Mouse (Mus musculus): ENCODE measurements at regions not wholly inside any gene's neighbourhood (a gene's known extent, or its start where the extent isn't known, plus 50 kb on each side); places are given as distances from the start of the nearest gene placed in this dataset.

DNA sequence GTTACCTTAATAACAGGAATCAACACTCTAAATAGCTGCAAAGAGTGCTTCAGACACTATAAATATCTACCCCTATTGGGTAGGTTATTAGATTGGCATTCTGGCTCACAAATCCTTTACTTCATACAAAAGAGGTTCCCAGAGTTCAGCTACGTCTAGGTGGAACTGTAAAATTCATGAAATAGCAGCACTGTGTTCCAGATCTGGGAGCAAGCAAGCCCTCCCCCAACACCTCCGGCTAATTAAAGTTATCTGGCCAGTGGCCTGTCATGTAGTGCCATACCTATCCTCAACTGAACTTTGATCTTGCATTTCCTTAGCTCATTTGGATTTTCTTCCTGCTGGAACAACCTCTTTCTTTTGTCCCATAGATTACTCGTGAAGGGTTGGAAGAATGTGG is 75.4 kb upstream of the Ppp2r3a start:
- H3K4me1 ChIP-seq (replicated peaks; ENCODE audit: control insufficient read depth in 2 of 2, insufficient read depth in 2 of 2, low read length in 1 of 2): no peaks in the 10 kb centered on the region
- no peak overlapping the region for H3K27ac ChIP-seq
- H3K9ac ChIP-seq (replicated peaks): no peak overlapping the region
- no peaks in the 10 kb centered on the region for H3K9me3 ChIP-seq (ENCODE audit: control insufficient read depth, low read length)
- WGBS (ENCODE audit: insufficient replicate concordance): 38% methylated on average over 3 of the region's 3 CpGs
- no peaks in the 10 kb centered on the region for H3K36me3 ChIP-seq (replicated peaks; ENCODE audit: control insufficient read depth, insufficient read depth, low read depth)
- no peak for ATAC-seq (ENCODE audit: insufficient read depth)
- no peak overlapping the region for H3K4me3 ChIP-seq (ENCODE audit: insufficient read depth in 1 of 2, low read depth in 2 of 2, low read length in 2 of 2)
- TF ChIP-seq CTCF (IDR thresholded peaks at IDR 0.05; ENCODE audit: low read depth) (no peak), EP300 (IDR thresholded peaks at IDR 0.05; ENCODE audit: low read depth) (no peak)
- no peak overlapping the region for H3K4me2 ChIP-seq (ENCODE audit: low read depth)
- H3K27me3 ChIP-seq (ENCODE audit: control insufficient read depth, insufficient read depth, low read length): no peaks in the 10 kb centered on the region
- DNase-seq (ENCODE audit: low read depth in 3 of 3, low spot score in 3 of 3): no peak

DNA sequence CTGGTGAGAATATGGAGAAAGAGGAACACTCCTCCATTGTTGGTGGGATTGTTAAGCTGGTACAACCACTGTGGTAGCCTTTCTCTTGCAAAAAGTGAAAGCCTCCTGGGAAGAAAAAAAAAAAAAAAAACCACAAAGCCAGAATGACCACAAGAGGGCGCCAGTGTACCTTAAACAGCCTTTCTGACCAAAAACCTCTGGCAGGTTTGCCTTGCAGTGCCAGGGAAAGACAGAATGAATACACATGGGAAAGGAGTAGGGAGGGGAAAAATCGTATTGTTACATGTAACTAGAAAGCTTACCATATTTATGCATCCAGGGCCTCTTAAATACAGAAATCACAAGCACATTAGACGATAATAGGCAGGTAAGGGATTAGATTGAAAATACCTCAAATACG is 62.4 kb upstream of the Ppp2r3a start:
- DNase-seq (ENCODE audit: low read depth in 3 of 3, low spot score in 3 of 3) (peak in 2 of 3 experiments; percentile 12 to 14), ATAC-seq (ENCODE audit: insufficient read depth) (no peak)
- H3K27me3 ChIP-seq (ENCODE audit: control insufficient read depth, insufficient read depth, low read length): no peaks in the 10 kb centered on the region
- H3K4me1 ChIP-seq (replicated peaks; ENCODE audit: control insufficient read depth in 2 of 2, insufficient read depth in 2 of 2, low read length in 1 of 2): no peaks in the 10 kb centered on the region
- H3K9me3 ChIP-seq (ENCODE audit: control insufficient read depth, low read length): no peaks in the 10 kb centered on the region
- H3K9ac ChIP-seq (replicated peaks): no peak overlapping the region
- no peak overlapping the region for H3K27ac ChIP-seq
- H3K4me3 ChIP-seq (ENCODE audit: insufficient read depth in 1 of 2, low read depth in 2 of 2, low read length in 2 of 2): no peak overlapping the region
- H3K4me2 ChIP-seq (ENCODE audit: low read depth): no peak overlapping the region
- TF ChIP-seq CTCF (IDR thresholded peaks at IDR 0.05; ENCODE audit: low read depth): peak; percentile 74
- TF ChIP-seq EP300 (IDR thresholded peaks at IDR 0.05; ENCODE audit: low read depth): no peak
- WGBS (ENCODE audit: insufficient replicate concordance): 34% methylated on average over 4 of the region's 4 CpGs
- H3K36me3 ChIP-seq (replicated peaks; ENCODE audit: control insufficient read depth, insufficient read depth, low read depth): no peaks in the 10 kb centered on the region

DNA sequence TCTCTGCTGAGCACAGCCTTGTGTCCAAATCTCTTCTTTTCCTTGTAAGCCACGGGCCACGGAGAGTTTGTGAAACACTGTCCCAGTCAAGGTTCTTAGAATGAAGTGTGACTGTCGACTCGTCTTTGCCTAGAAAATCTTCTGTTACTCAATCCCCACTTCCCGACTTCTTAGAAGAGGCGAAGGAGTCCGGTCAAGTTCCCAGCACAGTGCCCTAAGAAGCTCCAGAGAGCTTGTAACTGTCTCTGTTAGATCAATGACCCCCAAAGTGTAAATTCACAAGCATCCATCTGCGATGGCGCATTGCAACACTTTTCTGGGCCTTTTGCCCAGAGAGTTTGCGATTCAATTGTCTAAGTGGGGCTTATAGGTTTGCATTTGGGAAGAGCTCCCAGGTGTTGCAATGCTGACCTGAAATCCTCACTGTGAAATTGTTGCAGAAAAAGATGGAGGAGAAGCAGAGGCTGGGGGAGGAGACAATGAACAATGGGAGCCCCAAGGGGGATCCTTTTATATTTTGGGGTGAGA is 54.9 kb upstream of the Ppp2r3a start:
- TF ChIP-seq CTCF (IDR thresholded peaks at IDR 0.05; ENCODE audit: low read depth): no peak
- TF ChIP-seq EP300 (IDR thresholded peaks at IDR 0.05; ENCODE audit: low read depth): no peak
- Histone ChIP-seq H3K9ac (replicated peaks) (no peak overlapping the region), H3K4me1 (replicated peaks; ENCODE audit: control insufficient read depth in 2 of 2, insufficient read depth in 2 of 2, low read length in 1 of 2) (no peaks in the 10 kb centered on the region; a peak in 1 of 4 replicates), H3K27ac (no peak overlapping the region), H3K4me3 (ENCODE audit: insufficient read depth in 1 of 2, low read depth in 2 of 2, low read length in 2 of 2) (no peak overlapping the region), H3K27me3 (ENCODE audit: control insufficient read depth, insufficient read depth, low read length) (no peaks in the 10 kb centered on the region), H3K4me2 (ENCODE audit: low read depth) (no peak overlapping the region), H3K9me3 (ENCODE audit: control insufficient read depth, low read length) (no peaks in the 10 kb centered on the region), H3K36me3 (replicated peaks; ENCODE audit: control insufficient read depth, insufficient read depth, low read depth) (no peaks in the 10 kb centered on the region)
- no peak for ATAC-seq (ENCODE audit: insufficient read depth)
- 63% methylated on average over 10 of the region's 10 CpGs for WGBS (ENCODE audit: insufficient replicate concordance)
- DNase-seq (ENCODE audit: low read depth in 3 of 3, low spot score in 3 of 3): peak; percentile 9 to 29 (median 12)

DNA sequence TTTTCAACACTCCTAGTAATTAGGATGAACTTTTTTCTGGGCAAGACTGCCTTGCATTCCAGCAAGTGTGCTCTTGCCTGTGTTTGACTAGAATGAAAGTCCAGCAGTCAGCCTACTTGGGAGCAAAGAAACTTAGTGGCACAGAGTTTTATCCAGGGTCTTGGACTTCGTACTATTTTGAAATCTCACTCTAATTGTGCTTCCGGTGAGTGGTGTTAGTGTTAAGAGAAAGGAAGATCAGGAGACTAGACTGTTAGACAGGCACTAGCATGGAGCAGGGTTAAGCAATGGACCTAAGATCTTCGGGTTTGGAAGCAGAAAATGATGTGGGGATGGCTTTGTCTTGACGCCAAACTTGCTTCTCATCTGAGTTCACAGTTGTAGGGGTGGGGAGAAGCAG is 54.1 kb upstream of the Ppp2r3a start:
- no peaks in the 10 kb centered on the region for H3K9me3 ChIP-seq (ENCODE audit: control insufficient read depth, low read length)
- no peaks in the 10 kb centered on the region for H3K27me3 ChIP-seq (ENCODE audit: control insufficient read depth, insufficient read depth, low read length)
- ATAC-seq (ENCODE audit: insufficient read depth) (no peak), DNase-seq (ENCODE audit: low read depth in 3 of 3, low spot score in 3 of 3) (no peak)
- TF ChIP-seq CTCF (IDR thresholded peaks at IDR 0.05; ENCODE audit: low read depth): no peak
- TF ChIP-seq EP300 (IDR thresholded peaks at IDR 0.05; ENCODE audit: low read depth): no peak
- no peaks in the 10 kb centered on the region; a peak in 1 of 4 replicates for H3K4me1 ChIP-seq (replicated peaks; ENCODE audit: control insufficient read depth in 2 of 2, insufficient read depth in 2 of 2, low read length in 1 of 2)
- no peak overlapping the region for H3K4me3 ChIP-seq (ENCODE audit: insufficient read depth in 1 of 2, low read depth in 2 of 2, low read length in 2 of 2)
- H3K36me3 ChIP-seq (replicated peaks; ENCODE audit: control insufficient read depth, insufficient read depth, low read depth): no peaks in the 10 kb centered on the region
- no peak overlapping the region for H3K27ac ChIP-seq
- WGBS (ENCODE audit: insufficient replicate concordance): 55% methylated on average over 4 of the region's 4 CpGs
- no peak overlapping the region for H3K4me2 ChIP-seq (ENCODE audit: low read depth)
- H3K9ac ChIP-seq (replicated peaks): no peak overlapping the region

Measured in liver, embryonic 14.5 days (tissue).